Mouse (Mus musculus) heart, embryonic 11.5 days (tissue): ENCODE results near the gene Gorasp2. TPM values are rescaled to one million over a fixed set of nuclear protein-coding genes. Genes with fewer than 3 reads are reported as not detected.

ENCODE experiments used
- ATAC-seq: fragments of 200-750 bp; cut with Nextera tagmentation; replicated peaks from 2 replicates; pipeline ENCODE4 v1.8.0; 2017; ENCODE audit warnings: moderate library complexity; ENCODE audit not compliant: insufficient number of reproducible peaks, low FRiP score, low TSS enrichment
- H3K27ac ChIP-seq: fragments of 300-500 bp; sonication (generic); 2 replicates; pipeline ENCODE4 v1.5.1; 2014; ENCODE audit warnings: mild to moderate bottlenecking, low read depth, low read length
- H3K27me3 ChIP-seq: fragments of 300-500 bp; sonication (generic); 2 replicates; pipeline ENCODE4 v1.6.1; 2014; ENCODE audit warnings: mild to moderate bottlenecking, low read length, mixed read lengths; ENCODE audit not compliant: control insufficient read depth, insufficient read depth
- H3K36me3 ChIP-seq: fragments of 300-500 bp; sonication (generic); 2 replicates; pipeline ENCODE4 v1.6.1; 2014; ENCODE audit warnings: mild to moderate bottlenecking, low read length, moderate library complexity, mixed read lengths; ENCODE audit not compliant: control insufficient read depth, insufficient read depth
- H3K4me1 ChIP-seq: fragments of 300-500 bp; sonication (generic); 2 replicates; pipeline ENCODE4 v1.6.1; 2014; ENCODE audit warnings: low read length; ENCODE audit not compliant: control insufficient read depth, insufficient read depth
- H3K4me2 ChIP-seq: fragments of 300-500 bp; sonication (generic); 2 replicates; pipeline ENCODE4 v1.6.1; 2014; ENCODE audit warnings: mild to moderate bottlenecking, moderate library complexity
- H3K4me3 ChIP-seq: fragments of 300-500 bp; sonication (generic); 2 replicates; pipeline ENCODE4 v1.5.1; 2014; ENCODE audit warnings: low read depth, low read length
- H3K9ac ChIP-seq: fragments of 300-500 bp; sonication (generic); 2 replicates; pipeline ENCODE4 v1.6.1; 2014; ENCODE audit warnings: mild to moderate bottlenecking, low read depth, low read length, moderate library complexity
- H3K9me3 ChIP-seq: fragments of 300-500 bp; sonication (generic); replicated peaks from 2 replicates; pipeline ENCODE4 v1.6.1; 2016; ENCODE audit warnings: low read length; ENCODE audit not compliant: control insufficient read depth
- WGBS: fragments of 180-500 bp; shearing (Covaris S2); extraction: QIAGEN DNeasy Blood & Tissue Kit; methylation state at CpG from one replicate; pipeline ENCODE4 v1.1.7; 2014; ENCODE audit not compliant: insufficient replicate concordance; 5-methylcytosine and 5-hydroxymethylcytosine counted together
- polyA plus RNA-seq: library from polyadenylated mRNA; unstranded; fragments of >200 nt; fragmentation: Nextera tagmentation; extraction: Ambion mirVana; gene quantifications from 2 replicates; pipeline ENCODE4 v1.2.1, GENCODE M21; 2014

Gorasp2 gene
- polyA plus RNA-seq, 1 experiment from 2014 or later: 173 TPM

- no peaks in the 10 kb centered on the region for H3K27me3 ChIP-seq
- H3K4me1 ChIP-seq: no peaks in the 10 kb centered on the region
- H3K4me2 ChIP-seq: no peak overlapping the region
- H3K4me3 ChIP-seq: no peak overlapping the region
- no peak overlapping the region for H3K27ac ChIP-seq
- ATAC-seq: no peak
- WGBS: 69% methylated on average over 4 of the region's 4 CpGs
- no peaks in the 10 kb centered on the region for H3K9me3 ChIP-seq
- H3K36me3 ChIP-seq: peaks cover 12% of the 10 kb centered on the region
- no peak overlapping the region for H3K9ac ChIP-seq
Measured at GRCm38 (mm10) chr2:70735534-70735933, 74.2 kb downstream of the Gorasp2 start.

- no peak for ATAC-seq
- no peak overlapping the region for H3K27ac ChIP-seq
- no peak overlapping the region for H3K9ac ChIP-seq
- WGBS: 75% methylated on average over 5 of the region's 5 CpGs
- H3K4me1 ChIP-seq: no peaks in the 10 kb centered on the region
- H3K4me3 ChIP-seq: no peak overlapping the region
- H3K9me3 ChIP-seq: no peaks in the 10 kb centered on the region
- H3K4me2 ChIP-seq: no peak overlapping the region
- no peaks in the 10 kb centered on the region for H3K27me3 ChIP-seq
- peaks cover 12% of the 10 kb centered on the region for H3K36me3 ChIP-seq
Measured at GRCm38 (mm10) chr2:70736008-70736407, 74.6 kb downstream of the Gorasp2 start.

- Histone ChIP-seq H3K27me3 (no peaks in the 10 kb centered on the region), H3K4me2 (no peak overlapping the region), H3K9ac (no peak overlapping the region), H3K4me3 (no peak overlapping the region), H3K36me3 (peaks cover 21% of the 10 kb centered on the region), H3K9me3 (no peaks in the 10 kb centered on the region), H3K27ac (no peak overlapping the region), H3K4me1 (no peaks in the 10 kb centered on the region)
- ATAC-seq: no peak
- 93% methylated on average over 5 of the region's 5 CpGs for WGBS
Measured at GRCm38 (mm10) chr2:70741901-70742300, 80.5 kb downstream of the Gorasp2 start.

- Histone ChIP-seq H3K27me3 (no peaks in the 10 kb centered on the region), H3K36me3 (peaks cover 21% of the 10 kb centered on the region), H3K4me1 (no peaks in the 10 kb centered on the region), H3K27ac (no peak overlapping the region), H3K9ac (no peak overlapping the region), H3K9me3 (no peaks in the 10 kb centered on the region), H3K4me3 (no peak overlapping the region), H3K4me2 (no peak overlapping the region)
- WGBS: 84% methylated on average over 2 of the region's 2 CpGs
- no peak for ATAC-seq
Measured at GRCm38 (mm10) chr2:70742588-70742987, 81.2 kb downstream of the Gorasp2 start.

GRCm38 (mm10) chr2:70751655-70752054, 90.3 kb downstream of the Gorasp2 start:
- H3K4me3 ChIP-seq: no peak overlapping the region
- ATAC-seq: no peak
- H3K27ac ChIP-seq: no peak overlapping the region
- H3K27me3 ChIP-seq: no peaks in the 10 kb centered on the region
- H3K9ac ChIP-seq: no peak overlapping the region
- peaks cover 8% of the 10 kb centered on the region for H3K36me3 ChIP-seq
- H3K4me2 ChIP-seq: no peak overlapping the region
- 94% methylated on average over 2 of the region's 2 CpGs for WGBS
- H3K9me3 ChIP-seq: no peaks in the 10 kb centered on the region
- no peaks in the 10 kb centered on the region for H3K4me1 ChIP-seq

GRCm38 (mm10) chr2:70752149-70752548, 90.8 kb downstream of the Gorasp2 start:
- Histone ChIP-seq H3K9me3 (no peaks in the 10 kb centered on the region), H3K36me3 (peaks cover 8% of the 10 kb centered on the region), H3K27me3 (no peaks in the 10 kb centered on the region), H3K27ac (no peak overlapping the region), H3K9ac (no peak overlapping the region), H3K4me2 (no peak overlapping the region), H3K4me1 (no peaks in the 10 kb centered on the region), H3K4me3 (no peak overlapping the region)
- 93% methylated on average over 5 of the region's 5 CpGs for WGBS
- ATAC-seq: no peak

Other genes with a start within 250 kb of the Gorasp2 start
- gene Sp5, start 186.7 kb upstream of the Gorasp2 start, polyA plus RNA-seq: 0.17 and 1.1 TPM in 2 replicates
- 0.31 and 1.0 TPM in 2 replicates for gene Erich2, start 152.8 kb upstream of the Gorasp2 start, polyA plus RNA-seq
- gene Gad1, start 108.5 kb upstream of the Gorasp2 start, polyA plus RNA-seq: 0.57 and 0.99 TPM in 2 replicates
- 3.1 and 5.1 TPM in 2 replicates for gene Gm26558, start 532 bp downstream of the Gorasp2 start, polyA plus RNA-seq
- gene Tlk1, start 164.2 kb downstream of the Gorasp2 start, polyA plus RNA-seq: 34.2 and 39.4 TPM in 2 replicates